Mouse (Mus musculus) megakaryocyte, embryonic 14.5 days (primary cell): ENCODE measurements at regions not wholly inside any gene's neighbourhood (a gene's known extent, or its start where the extent isn't known, plus 50 kb on each side); places are given as distances from the start of the nearest gene placed in this dataset.

Experiments
- H3K27me3 ChIP-seq: replicated peaks from 2 replicates; pipeline ENCODE3; 2012; ENCODE audit warnings: inconsistent platforms
- H3K36me3 ChIP-seq: replicated peaks from 2 replicates; pipeline ENCODE3; 2012; ENCODE audit warnings: low read length, inconsistent platforms, mixed read lengths
- H3K4me1 ChIP-seq: 2 replicates; pipeline ENCODE4 v1.6.1; 2012; ENCODE audit warnings: inconsistent platforms
- H3K4me3 ChIP-seq: replicated peaks from 2 replicates; pipeline ENCODE3; 2012; ENCODE audit warnings: moderate library complexity, mild to moderate bottlenecking, inconsistent platforms
- H3K9me3 ChIP-seq: 2 replicates; pipeline ENCODE4 v1.6.1; 2012; ENCODE audit warnings: inconsistent platforms
- FLI1 ChIP-seq: IDR thresholded peaks from 2 replicates; pipeline ENCODE4 v1.6.1; 2012; ENCODE audit warnings: low read length, inconsistent platforms, mixed read lengths
- GATA1 ChIP-seq: IDR thresholded peaks from 3 replicates; pipeline ENCODE4 v1.6.1; 2012; ENCODE audit warnings: mixed read lengths, low read length, inconsistent platforms, borderline replicate concordance

- no peaks in the 10 kb centered on the region for H3K4me1 ChIP-seq
- no peaks in the 10 kb centered on the region for H3K27me3 ChIP-seq
- H3K4me3 ChIP-seq = no peak overlapping the region
- TF ChIP-seq FLI1 (no peak), GATA1 (no peak)
- H3K9me3 ChIP-seq = 0 out of 2 replicates have a peak, but pooled peaks cover 6% of the 10 kb centered on the region
- no peaks in the 10 kb centered on the region for H3K36me3 ChIP-seq
Measured at GRCm38 (mm10) chr5:149815879-149816278, 137.8 kb downstream of the B3glct start.

- Histone ChIP-seq H3K4me3 (no peak overlapping the region), H3K9me3 (0 out of 2 replicates have a peak, but pooled peaks cover 3% of the 10 kb centered on the region), H3K27me3 (no peaks in the 10 kb centered on the region), H3K4me1 (no peaks in the 10 kb centered on the region), H3K36me3 (no peaks in the 10 kb centered on the region)
- TF ChIP-seq FLI1 = no peak
- no peak for TF ChIP-seq GATA1
Measured at GRCm38 (mm10) chr5:149818812-149819211, 140.8 kb downstream of the B3glct start.

- no peak overlapping the region for H3K4me3 ChIP-seq
- no peaks in the 10 kb centered on the region for H3K27me3 ChIP-seq
- H3K9me3 ChIP-seq = peaks cover 5% of the 10 kb centered on the region; the same call in 1 of the 2 replicates
- TF ChIP-seq FLI1 (no peak), GATA1 (no peak)
- H3K4me1 ChIP-seq = no peaks in the 10 kb centered on the region
- no peaks in the 10 kb centered on the region for H3K36me3 ChIP-seq
Measured at GRCm38 (mm10) chr5:149823821-149824220, 145.8 kb downstream of the B3glct start.

- H3K36me3 ChIP-seq = no peaks in the 10 kb centered on the region
- H3K9me3 ChIP-seq = peaks cover 5% of the 10 kb centered on the region; the same call in 1 of the 2 replicates
- no peaks in the 10 kb centered on the region for H3K4me1 ChIP-seq
- TF ChIP-seq FLI1 = no peak
- no peak for TF ChIP-seq GATA1
- H3K4me3 ChIP-seq = no peak overlapping the region
- H3K27me3 ChIP-seq = no peaks in the 10 kb centered on the region
Measured at GRCm38 (mm10) chr5:149827599-149827998, 149.6 kb downstream of the B3glct start.

GRCm38 (mm10) chr5:149831122-149831861 lies 153.3 kb downstream of the B3glct start:
- Histone ChIP-seq H3K4me3 (peak overlapping the region; percentile 59), H3K36me3 (no peaks in the 10 kb centered on the region), H3K27me3 (no peaks in the 10 kb centered on the region), H3K9me3 (peaks cover 8% of the 10 kb centered on the region; the same call in 1 of the 2 replicates), H3K4me1 (no peaks in the 10 kb centered on the region)
- TF ChIP-seq GATA1 (no peak), FLI1 (no peak)

GRCm38 (mm10) chr5:149837379-149837778 lies 159.3 kb downstream of the B3glct start:
- no peaks in the 10 kb centered on the region for H3K27me3 ChIP-seq
- H3K9me3 ChIP-seq = peaks cover 16% of the 10 kb centered on the region; the same call in 1 of the 2 replicates
- no peak for TF ChIP-seq FLI1
- TF ChIP-seq GATA1 = no peak
- H3K4me1 ChIP-seq = no peaks in the 10 kb centered on the region
- no peak overlapping the region for H3K4me3 ChIP-seq
- H3K36me3 ChIP-seq = no peaks in the 10 kb centered on the region

GRCm38 (mm10) chr5:149842491-149842890 lies 164.5 kb downstream of the B3glct start:
- TF ChIP-seq FLI1 = no peak
- TF ChIP-seq GATA1 = no peak
- no peaks in the 10 kb centered on the region for H3K4me1 ChIP-seq
- H3K27me3 ChIP-seq = no peaks in the 10 kb centered on the region
- peaks cover 8% of the 10 kb centered on the region; the same call in 1 of the 2 replicates for H3K9me3 ChIP-seq
- H3K4me3 ChIP-seq = no peak overlapping the region
- H3K36me3 ChIP-seq = no peaks in the 10 kb centered on the region

GRCm38 (mm10) chr5:149843310-149843709 lies 165.3 kb downstream of the B3glct start:
- Histone ChIP-seq H3K27me3 (no peaks in the 10 kb centered on the region), H3K36me3 (no peaks in the 10 kb centered on the region), H3K4me3 (no peak overlapping the region), H3K9me3 (peaks cover 8% of the 10 kb centered on the region; the same call in 1 of the 2 replicates), H3K4me1 (no peaks in the 10 kb centered on the region)
- TF ChIP-seq FLI1 = no peak
- no peak for TF ChIP-seq GATA1

- TF ChIP-seq GATA1 = no peak
- TF ChIP-seq FLI1 = no peak
- H3K36me3 ChIP-seq = no peaks in the 10 kb centered on the region
- peaks cover 6% of the 10 kb centered on the region; the same call in 1 of the 2 replicates for H3K9me3 ChIP-seq
- H3K27me3 ChIP-seq = no peaks in the 10 kb centered on the region
- no peaks in the 10 kb centered on the region for H3K4me1 ChIP-seq
- H3K4me3 ChIP-seq = no peak overlapping the region
Measured at GRCm38 (mm10) chr5:149845256-149845655, 167.2 kb downstream of the B3glct start.

GRCm38 (mm10) chr5:149848465-149848864 lies 170.0 kb upstream of the Rxfp2 start:
- Histone ChIP-seq H3K4me1 (no peaks in the 10 kb centered on the region), H3K4me3 (no peak overlapping the region), H3K36me3 (no peaks in the 10 kb centered on the region), H3K27me3 (no peaks in the 10 kb centered on the region), H3K9me3 (peaks cover 4% of the 10 kb centered on the region; the same call in 1 of the 2 replicates)
- TF ChIP-seq FLI1 (no peak), GATA1 (no peak)
